Mouse (Mus musculus): ENCODE measurements around the gene Slc7a6.

DNA sequence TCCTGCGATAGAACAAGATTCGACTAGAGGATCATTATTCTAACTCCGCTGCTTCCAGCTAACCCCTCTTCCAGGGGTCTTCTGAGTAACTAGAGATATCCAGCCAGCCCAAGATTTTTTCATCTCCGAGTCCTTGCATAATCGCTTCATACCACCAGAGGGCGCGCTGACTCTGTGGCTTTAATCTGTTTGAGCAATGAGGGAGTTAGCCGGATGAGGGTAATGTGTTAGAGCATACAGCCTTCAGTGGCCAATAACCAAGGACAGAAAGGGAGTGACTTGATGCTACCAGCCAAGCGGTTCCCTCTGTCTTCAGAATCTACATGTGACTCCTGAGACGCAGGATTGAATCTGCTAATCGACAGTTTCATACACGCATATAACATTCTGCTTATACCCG lies 27.9 kb upstream of the Slc7a6 start:
- TF ChIP-seq CTCF (conservative IDR thresholded peaks at IDR 0.05; ENCODE audit: low read length) = peak; percentile 97
- no peak for TF ChIP-seq POU5F1 (IDR thresholded peaks at IDR 0.05; ENCODE audit: borderline replicate concordance, low read length)
- TF ChIP-seq NANOG (IDR thresholded peaks at IDR 0.05; ENCODE audit: borderline replicate concordance, low read length) = no peak
